Mouse (Mus musculus) cerebellum, postnatal 25 days (tissue): ENCODE data around the gene Mapk8.
"Not testable (repeated sequence)": the region's sequence is repeated elsewhere in the genome, so short reads cannot be mapped to it uniquely, and the experiment has no call there.

Experiments used
- DNase-seq, 2 experiments: peaks; one replicate each; pipeline ENCODE4 v3.0.0; 2021; ENCODE audit warnings: mixed read lengths in 2 of 2

The Mapk8 gene

DNA sequence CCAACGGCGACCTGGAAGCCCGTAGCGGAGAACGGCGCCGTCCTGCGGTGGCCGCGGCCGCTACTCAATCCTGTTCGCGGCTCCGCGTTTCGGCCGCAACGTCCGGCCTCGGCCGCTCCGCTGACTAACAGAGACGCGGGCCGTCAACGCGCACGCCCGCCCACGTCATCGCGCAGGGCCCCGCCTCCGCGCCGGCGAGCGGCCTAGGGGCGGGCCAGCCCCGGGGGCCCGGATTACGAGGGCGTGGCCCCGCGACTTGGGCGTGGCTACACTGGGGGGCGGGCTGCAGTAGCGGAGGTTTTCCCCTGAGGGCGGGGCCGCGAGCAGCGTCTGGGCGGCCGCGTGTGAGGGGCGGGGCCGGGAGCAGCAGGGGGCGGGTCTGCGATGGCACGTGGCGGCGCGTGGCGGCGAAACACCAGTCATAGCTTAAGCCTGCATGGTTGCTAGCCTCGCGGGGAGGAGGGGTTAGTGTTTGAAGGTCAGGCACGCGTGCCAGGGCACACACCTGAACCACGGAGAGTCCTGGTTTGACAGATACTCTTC, at the start of gene Mapk8:
TSS of gene Mapk8 (minus strand) at position 132 of the 543 bp plus-strand sequence.
- peak; percentile 96 to 98 for DNase-seq

DNA sequence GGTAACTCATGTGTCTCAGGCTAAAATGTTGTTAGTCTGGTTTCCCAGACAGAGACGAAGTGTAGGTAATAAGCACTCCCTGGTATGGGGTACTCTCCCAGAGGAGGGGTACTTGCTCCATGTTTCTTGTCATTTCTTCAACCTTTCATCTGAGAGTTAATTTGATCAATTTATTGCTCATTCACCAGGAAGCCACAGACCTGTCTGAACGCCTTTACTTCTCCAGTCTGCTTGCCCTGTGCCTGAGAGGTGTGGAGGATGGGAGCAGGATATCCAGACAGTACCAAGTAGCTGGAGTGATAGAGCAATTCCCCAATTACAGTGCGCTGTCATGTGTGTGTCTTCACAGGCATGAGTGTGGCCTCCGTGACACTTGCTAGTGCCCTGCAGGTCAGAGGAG, 48.3 kb upstream of the Mapk8 start:
- no peak for DNase-seq

GRCm38 (mm10) chr14:33487805-33488550, 41.0 kb upstream of the Mapk8 start:
- no peak for DNase-seq

DNA sequence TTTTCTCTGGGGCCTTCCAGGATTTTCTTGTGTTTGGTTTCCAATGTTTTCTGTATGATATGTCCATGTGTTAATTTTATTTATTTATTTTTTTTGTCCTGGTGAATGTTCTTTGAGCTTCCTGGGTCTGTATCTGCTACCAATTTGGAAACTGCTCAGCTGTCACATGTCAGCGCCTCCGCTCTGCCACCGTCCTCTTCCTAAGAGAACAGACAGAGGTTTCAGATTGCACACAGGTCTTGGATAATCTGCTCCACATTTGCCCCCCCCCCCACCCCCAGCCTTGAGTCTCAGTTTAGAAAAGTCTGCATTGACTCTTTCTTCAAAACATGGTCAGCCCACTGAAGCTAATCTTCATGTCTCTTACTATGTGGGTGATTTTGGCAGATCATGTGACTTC, 35.0 kb upstream of the Mapk8 start:
- DNase-seq, result no peak

GRCm38 (mm10) chr14:33476094-33476760, 29.3 kb upstream of the Mapk8 start:
- no peak for DNase-seq

DNA sequence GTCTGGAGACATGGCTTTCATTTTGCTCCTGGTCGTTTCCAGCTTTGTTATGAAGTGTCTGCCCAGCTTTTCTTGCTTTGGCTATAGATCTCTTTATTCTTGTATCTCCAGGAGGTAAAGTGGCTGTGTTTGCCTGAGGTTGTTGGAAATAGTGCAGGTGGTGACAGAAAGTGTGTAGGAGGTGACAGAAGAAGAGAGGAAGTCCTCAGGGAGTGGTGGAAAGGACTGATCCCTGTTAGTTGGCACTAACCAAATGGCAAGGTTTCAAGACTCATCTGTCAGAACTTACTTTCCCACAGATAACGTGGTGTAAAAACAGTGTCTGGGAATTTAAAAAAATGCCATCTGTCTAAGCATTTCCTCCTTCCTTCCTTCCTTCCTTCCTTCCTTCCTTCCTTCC, 27.5 kb upstream of the Mapk8 start:
- DNase-seq, result no peak

- no peak for DNase-seq
These were observed 24.4 kb upstream of the Mapk8 start, which contains the start of gene Frmpd2 for GRCm38 (mm10) chr14:33471331-33471730. Gene Frmpd2, plus strand, starts transcription at chr14:33471696.

- DNase-seq, result no peak
These were observed 20.8 kb upstream of the Mapk8 start for GRCm38 (mm10) chr14:33467766-33468165.

GRCm38 (mm10) chr14:33463658-33464057, 16.7 kb upstream of the Mapk8 start:
- no peak for DNase-seq

DNA sequence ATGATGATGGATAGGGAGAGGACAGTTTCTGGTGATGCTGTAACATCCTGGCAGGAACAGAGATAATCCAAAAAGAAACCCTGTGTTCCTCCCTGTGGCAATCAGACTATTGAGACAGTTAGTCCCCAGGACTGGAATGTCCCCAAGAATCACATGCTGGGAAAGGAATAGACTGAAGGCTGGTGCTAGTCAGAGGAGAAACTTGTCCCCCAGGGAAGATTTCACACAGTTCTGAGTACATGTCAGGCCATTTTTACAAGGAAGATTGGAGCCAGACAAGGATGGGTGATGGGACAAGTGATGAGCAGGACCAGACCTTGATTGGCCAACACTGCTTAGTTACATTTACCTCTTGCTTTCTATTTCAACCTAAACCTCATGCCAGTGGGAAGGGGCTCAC, 3.4 kb upstream of the Mapk8 start:
- no peak for DNase-seq

DNA sequence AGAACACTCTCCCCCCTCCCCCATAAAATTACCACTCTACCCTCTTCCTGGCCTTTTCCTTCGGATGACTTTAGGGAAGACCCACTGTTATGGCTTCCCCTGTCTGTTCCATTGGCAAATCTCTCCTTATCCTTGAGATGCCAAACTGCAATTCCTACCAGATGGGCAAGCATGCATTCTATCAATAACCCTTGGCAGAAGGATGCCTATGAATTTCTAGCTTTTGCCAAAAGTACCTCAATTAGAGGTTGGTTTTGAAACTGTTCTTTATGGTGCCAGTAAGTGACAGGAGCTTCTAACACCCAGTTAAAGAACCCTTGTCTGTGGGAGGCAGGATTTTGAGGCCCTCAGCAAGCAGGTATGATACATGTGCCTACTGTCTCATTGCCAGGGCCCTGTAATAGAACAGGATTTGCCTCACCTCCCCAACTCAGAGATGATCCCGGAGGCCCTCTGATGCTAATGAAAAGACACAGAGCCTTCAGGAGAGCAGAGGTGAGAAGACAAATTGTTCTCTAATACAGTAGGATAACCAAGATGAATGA, 2.4 kb upstream of the Mapk8 start:
- no peak for DNase-seq

GRCm38 (mm10) chr14:33448276-33448675, 1.3 kb upstream of the Mapk8 start:
- DNase-seq, result no peak

DNA sequence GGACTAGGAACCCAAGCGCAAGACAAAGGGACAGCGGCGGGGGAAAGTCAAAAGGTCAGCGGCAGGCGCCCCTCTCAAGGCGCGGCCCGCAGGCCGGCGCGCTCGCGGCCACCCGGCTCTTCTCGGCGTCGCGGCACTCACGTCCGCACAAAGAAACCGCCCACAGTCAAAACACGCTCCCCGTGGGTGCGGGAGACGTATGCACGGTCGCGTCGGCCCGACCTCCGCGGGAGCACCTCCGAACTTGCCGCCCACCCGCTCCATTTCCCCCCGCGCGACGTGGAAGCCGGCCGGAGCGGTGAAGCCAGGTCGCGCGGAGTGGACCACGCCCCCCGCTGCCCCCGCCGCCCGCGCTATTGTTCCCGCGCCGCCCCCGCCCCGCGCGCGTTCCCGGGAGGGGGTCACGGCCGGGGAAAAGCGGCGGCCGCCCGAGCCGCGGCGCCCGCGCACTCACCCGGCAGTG, 366 bp downstream of the Mapk8 start:
- no peak for DNase-seq

- DNase-seq, result no peak
These were observed 996 bp downstream of the Mapk8 start for GRCm38 (mm10) chr14:33445962-33446361.

DNA sequence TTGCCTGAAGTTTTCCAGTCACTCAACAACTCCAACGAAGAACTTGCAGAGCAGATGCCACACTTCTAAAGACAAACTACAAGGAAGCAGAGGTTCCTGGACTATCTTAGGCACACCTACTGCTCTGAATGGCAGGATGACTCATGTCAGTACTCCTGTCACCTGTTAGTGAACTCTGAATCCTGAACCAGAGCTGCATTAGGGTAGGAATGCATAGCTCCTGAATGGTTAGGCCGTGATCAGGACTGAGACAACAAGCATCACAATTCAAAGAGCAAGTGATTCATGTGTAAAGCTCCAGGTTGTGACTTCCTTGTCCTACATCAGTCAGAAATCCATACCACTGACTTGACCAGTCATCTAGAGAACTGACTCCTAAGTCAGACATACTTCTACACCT, 3.2 kb downstream of the Mapk8 start:
- no peak for DNase-seq

- DNase-seq, result not testable (repeated sequence)
These were observed 14.5 kb downstream of the Mapk8 start for GRCm38 (mm10) chr14:33432485-33432884.

DNA sequence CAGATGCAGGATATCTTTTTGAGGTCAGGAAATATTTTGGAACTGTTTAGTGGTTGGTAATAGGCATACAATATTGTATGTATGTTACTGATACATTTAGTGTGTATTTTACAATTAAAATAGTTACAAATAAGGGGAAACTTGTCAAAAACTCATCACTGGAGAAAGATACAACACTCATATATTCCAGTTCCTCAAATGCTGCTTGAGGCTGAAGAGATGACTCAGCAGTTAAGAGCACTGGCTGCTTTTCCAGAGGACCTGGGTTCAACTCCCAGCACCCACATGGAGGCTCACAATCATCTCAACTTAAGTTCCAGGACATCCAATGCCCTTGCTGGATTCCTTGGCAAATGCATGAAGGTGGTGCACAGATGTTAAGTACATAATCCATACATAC, 22.8 kb downstream of the Mapk8 start:
- no peak for DNase-seq

- DNase-seq, result no peak
These were observed 24.0 kb downstream of the Mapk8 start for GRCm38 (mm10) chr14:33423003-33423402.

DNA sequence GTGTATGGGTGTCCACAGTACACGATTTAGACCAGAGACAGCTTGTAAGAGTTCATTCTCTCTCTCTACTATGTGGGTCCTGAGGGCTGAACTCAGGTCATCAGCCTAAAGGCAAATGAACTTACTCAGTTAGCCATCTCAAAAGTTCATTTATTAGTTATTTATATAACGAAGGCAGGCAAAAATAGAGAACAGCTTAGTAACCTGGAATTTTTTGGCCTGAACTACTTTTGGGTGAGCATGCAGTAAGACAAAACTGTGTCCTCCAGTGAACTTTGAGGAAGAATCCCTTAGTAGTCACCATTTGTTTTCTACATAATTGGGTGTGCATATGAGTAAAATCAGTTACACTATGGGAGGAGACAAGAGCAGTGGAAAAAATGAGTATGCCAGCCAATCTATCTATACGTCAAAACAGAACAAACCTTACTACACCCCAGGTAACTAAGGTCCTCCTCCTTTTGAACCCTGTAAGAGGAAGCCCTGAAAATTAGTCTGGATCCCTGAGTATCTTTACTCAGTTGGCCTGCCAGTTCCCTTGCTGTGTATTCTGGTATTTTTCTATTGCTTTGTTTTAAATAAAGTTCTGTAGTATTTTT, 28.5 kb downstream of the Mapk8 start:
- DNase-seq, result no peak

DNA sequence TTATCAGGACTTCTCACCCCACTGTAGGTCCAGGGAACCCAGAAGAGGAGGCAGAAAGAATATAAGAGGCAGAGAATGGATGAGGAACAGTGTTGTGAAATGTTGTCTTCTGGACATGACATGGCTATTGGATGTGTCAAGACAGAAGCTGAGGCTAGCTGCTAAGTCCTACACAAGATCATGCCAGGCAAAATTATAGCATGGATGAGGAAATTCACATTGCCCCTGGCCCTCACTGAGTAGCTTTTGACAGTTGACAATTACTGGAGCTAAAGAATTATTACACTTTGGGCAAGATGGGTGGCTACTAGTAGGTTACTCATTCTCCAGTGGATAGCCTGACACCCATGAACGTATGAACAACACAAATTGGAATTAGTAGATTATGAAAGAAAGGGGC, 31.2 kb downstream of the Mapk8 start:
- DNase-seq, result no peak

- DNase-seq, result peak in 1 of 2 experiments; percentile 19
These were observed 44.6 kb downstream of the Mapk8 start for GRCm38 (mm10) chr14:33402331-33402730.

DNA sequence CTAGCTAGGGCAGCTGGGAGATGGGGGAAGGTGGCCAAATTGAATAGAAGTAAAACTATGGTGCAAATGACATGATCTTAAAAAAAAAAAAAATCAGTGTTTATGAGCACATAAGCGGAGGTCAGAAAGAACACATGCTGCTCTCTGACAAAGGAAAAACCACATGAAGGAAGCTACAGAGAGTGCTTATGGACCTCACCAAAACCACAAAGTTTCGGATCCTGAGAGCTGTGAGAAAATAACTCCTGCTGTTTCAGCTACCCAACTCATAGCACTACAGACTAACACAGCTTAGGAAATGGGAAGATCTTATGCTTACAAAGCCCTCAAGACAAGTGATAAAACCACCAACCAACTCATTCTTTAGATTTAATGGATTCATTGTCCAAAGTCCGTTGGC, 46.9 kb downstream of the Mapk8 start:
- no peak for DNase-seq
